Mouse (Mus musculus) lung, postnatal 0 days (tissue): ENCODE results near the gene Robo1.

Experiments used
- CTCF ChIP-seq: IDR thresholded peaks from 2 replicates; pipeline ENCODE4 v1.5.1; 2016; ENCODE audit warnings: antibody characterized with exemption, mild to moderate bottlenecking
- EP300 ChIP-seq: IDR thresholded peaks from 2 replicates; pipeline ENCODE4 v1.6.1; 2016; ENCODE audit warnings: antibody characterized with exemption, mild to moderate bottlenecking, control low read depth

DNA sequence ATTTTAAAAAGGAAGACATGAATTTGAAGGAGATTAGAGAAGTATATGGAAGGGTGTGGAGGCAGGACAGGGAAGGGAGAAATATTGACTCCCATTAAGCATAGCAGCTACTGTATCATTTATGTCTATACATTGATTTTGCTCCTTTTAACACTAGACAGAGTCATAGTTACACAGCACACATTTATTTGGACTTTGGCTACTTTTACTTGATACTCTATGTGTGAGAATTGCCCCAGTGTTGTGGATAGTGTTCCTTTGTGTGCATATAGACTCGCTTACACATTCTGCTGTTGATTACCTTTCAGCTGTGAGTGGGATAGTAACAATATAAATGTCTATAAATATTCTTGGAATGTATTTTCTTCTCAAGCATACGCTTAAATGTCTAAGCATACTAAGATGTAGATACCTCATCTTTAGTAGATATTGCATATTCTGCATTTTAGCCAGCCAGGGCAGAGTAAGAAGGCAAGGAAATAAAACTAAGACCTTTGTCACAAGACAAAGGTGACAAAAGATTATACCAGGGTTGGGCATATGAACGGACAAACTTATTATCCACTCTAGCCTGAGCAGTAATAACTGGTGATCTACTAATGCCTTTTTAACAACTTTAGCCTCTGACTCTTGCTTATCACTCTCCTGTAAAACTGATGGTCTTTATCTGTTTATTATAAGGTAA lies 31.6 kb upstream of the Robo1 start:
- TF ChIP-seq EP300 (no peak), CTCF (no peak)
